Mouse (Mus musculus) limb, embryonic 10.5 days (tissue): ENCODE data around the gene Tbl1x. TPM values are rescaled to one million over a fixed set of nuclear protein-coding genes. Genes with fewer than 3 reads are reported as not detected.

Source experiments
- DNase-seq: peaks from one replicate; pipeline ENCODE4 v3.0.0-alpha.2; 2017; ENCODE audit warnings: low spot score
- H3K27ac ChIP-seq: fragments of 300-500 bp; sonication (generic); 2 replicates; pipeline ENCODE4 v1.5.1; 2016; ENCODE audit warnings: mild to moderate bottlenecking
- H3K27me3 ChIP-seq: fragments of 300-500 bp; sonication (generic); 2 replicates; pipeline ENCODE4 v1.6.1; 2016; ENCODE audit warnings: low read depth, mild to moderate bottlenecking; ENCODE audit not compliant: poor library complexity, severe bottlenecking
- H3K36me3 ChIP-seq: fragments of 300-500 bp; sonication (generic); 2 replicates; pipeline ENCODE4 v1.6.1; 2016; ENCODE audit warnings: mild to moderate bottlenecking, moderate library complexity
- H3K4me1 ChIP-seq: fragments of 300-500 bp; sonication (generic); 2 replicates; pipeline ENCODE4 v1.6.1; 2016
- H3K4me3 ChIP-seq: fragments of 300-500 bp; sonication (generic); 2 replicates; pipeline ENCODE4 v1.5.1; 2016; ENCODE audit warnings: mild to moderate bottlenecking, moderate library complexity
- H3K9me3 ChIP-seq: fragments of 300-500 bp; sonication (generic); replicated peaks from 2 replicates; pipeline ENCODE4 v1.6.1; 2016; ENCODE audit warnings: mild to moderate bottlenecking
- WGBS: fragments of 180-500 bp; shearing (Covaris S2); methylation state at CpG from one replicate; pipeline ENCODE4 v1.1.7; 2016; 5-methylcytosine and 5-hydroxymethylcytosine counted together
- polyA plus RNA-seq: library from polyadenylated mRNA; unstranded; fragments of >200 nt; fragmentation: Nextera tagmentation; extraction: Ambion mirVana; gene quantifications from 2 replicates; pipeline ENCODE4 v1.2.1, GENCODE M21; 2016

Tbl1x gene
- polyA plus RNA-seq = 74.6 and 82.3 TPM in 2 replicates

- peak within 1 kb of the TSS; percentile 96 for H3K27ac ChIP-seq
- no peaks in the 10 kb centered on the region for H3K36me3 ChIP-seq
- no peaks in the 10 kb centered on the region for H3K27me3 ChIP-seq
- WGBS = 15% methylated on average over 45 of the region's 76 CpGs
- H3K9me3 ChIP-seq = no peaks in the 10 kb centered on the region
- 0 out of 2 replicates have a peak, but pooled peaks cover 4% of the 10 kb centered on the region for H3K4me1 ChIP-seq
- DNase-seq = peak; percentile 86
- peak within 1 kb of the TSS; percentile 67 for H3K4me3 ChIP-seq
Observed at GRCm38 (mm10) chrX:77510371-77511300, at the start of gene Tbl1x. TSS of gene Tbl1x (plus strand) at chrX:77511013.

DNA sequence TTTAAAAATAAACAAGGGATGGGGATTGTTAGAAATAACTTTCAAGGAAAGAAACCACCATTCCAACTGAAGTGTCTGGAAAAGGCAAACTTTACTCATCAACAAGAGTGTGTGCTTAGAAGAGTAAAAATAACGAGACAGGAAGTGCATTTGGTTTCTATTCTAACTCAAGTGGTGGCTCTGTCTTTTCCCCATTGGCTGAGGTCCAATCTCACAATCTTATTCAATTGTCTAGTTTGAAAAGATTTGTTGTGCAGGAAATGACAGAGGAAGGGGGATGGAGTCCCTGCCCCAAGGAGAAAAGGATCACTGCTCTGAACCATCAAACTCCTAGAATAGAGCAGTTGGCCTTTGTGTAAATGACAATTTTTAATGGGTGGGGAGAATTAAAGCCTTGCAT, 41.6 kb upstream of the Tbl1x start:
- WGBS = 83% methylated on average over 1 of the region's 1 CpGs
- Histone ChIP-seq H3K4me1 (no peaks in the 10 kb centered on the region), H3K9me3 (no peaks in the 10 kb centered on the region), H3K4me3 (no peak overlapping the region), H3K36me3 (no peaks in the 10 kb centered on the region), H3K27me3 (no peaks in the 10 kb centered on the region), H3K27ac (no peak overlapping the region)
- DNase-seq = no peak

DNA sequence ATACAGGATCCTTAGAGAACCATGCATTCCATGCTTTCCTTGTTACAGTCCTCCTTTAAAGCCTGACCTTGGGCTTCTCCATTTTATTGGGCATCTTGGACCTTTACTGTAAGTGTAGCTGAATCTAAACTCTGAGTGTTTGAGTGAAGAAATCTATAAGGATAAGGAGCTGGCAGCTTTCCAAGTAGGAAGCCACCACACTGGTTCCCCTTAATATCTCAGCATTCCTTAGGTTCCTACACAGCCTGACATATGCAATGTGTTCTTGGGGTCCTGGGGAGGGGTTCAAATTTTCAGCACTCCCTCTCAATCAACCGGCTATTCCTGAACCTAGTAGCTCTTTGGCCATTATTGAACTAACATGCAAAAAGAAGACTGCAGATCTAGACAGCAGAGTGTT, 38.0 kb upstream of the Tbl1x start:
- no peaks in the 10 kb centered on the region for H3K27me3 ChIP-seq
- WGBS = 88% methylated on average over 1 of the region's 1 CpGs

GRCm38 (mm10) chrX:77473511-77473910, 37.3 kb upstream of the Tbl1x start:
- Histone ChIP-seq H3K4me3 (no peak overlapping the region), H3K27ac (no peak overlapping the region), H3K4me1 (no peaks in the 10 kb centered on the region), H3K36me3 (no peaks in the 10 kb centered on the region), H3K27me3 (no peaks in the 10 kb centered on the region), H3K9me3 (no peaks in the 10 kb centered on the region)
- DNase-seq = no peak
- WGBS = 87% methylated on average over 1 of the region's 1 CpGs

More for the DNA sequence above, 38.0 kb upstream of the Tbl1x start:
- no peak overlapping the region for H3K27ac ChIP-seq
- no peak for DNase-seq
- H3K4me1 ChIP-seq = no peaks in the 10 kb centered on the region
- H3K36me3 ChIP-seq = no peaks in the 10 kb centered on the region
- no peak overlapping the region for H3K4me3 ChIP-seq
- no peaks in the 10 kb centered on the region for H3K9me3 ChIP-seq

GRCm38 (mm10) chrX:77474551-77474950, 36.3 kb upstream of the Tbl1x start:
- 22% methylated on average over 1 of the region's 1 CpGs for WGBS

DNA sequence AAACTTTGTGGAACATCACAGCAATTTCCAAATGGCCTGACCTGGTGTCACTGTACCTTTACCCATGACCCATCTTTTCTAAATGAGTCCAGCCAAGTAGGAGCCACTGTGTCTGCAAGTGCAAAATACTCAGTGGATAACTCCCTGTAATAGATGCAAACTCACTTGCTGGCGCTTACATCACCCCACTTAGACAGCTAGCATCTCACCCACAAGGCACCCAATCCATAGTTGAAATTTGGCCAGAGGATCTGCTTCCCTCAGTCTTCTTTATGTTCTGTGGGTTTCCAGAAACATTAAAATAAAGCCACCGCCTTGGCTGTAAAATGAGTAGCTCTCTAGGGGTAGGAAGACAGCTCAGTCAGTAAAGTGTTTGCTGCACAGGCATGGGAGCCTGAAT, 33.3 kb upstream of the Tbl1x start:
- 71% methylated on average over 2 of the region's 2 CpGs for WGBS
- H3K4me3 ChIP-seq = no peak overlapping the region
- no peak for DNase-seq
- H3K36me3 ChIP-seq = no peaks in the 10 kb centered on the region
- no peak overlapping the region for H3K27ac ChIP-seq
- H3K9me3 ChIP-seq = no peaks in the 10 kb centered on the region
- H3K27me3 ChIP-seq = no peaks in the 10 kb centered on the region
- H3K4me1 ChIP-seq = no peaks in the 10 kb centered on the region

More at GRCm38 (mm10) chrX:77474551-77474950, 36.3 kb upstream of the Tbl1x start:
- Histone ChIP-seq H3K9me3 (no peaks in the 10 kb centered on the region), H3K4me1 (no peaks in the 10 kb centered on the region), H3K27ac (no peak overlapping the region), H3K27me3 (no peaks in the 10 kb centered on the region), H3K4me3 (no peak overlapping the region), H3K36me3 (no peaks in the 10 kb centered on the region)
- DNase-seq = no peak

DNA sequence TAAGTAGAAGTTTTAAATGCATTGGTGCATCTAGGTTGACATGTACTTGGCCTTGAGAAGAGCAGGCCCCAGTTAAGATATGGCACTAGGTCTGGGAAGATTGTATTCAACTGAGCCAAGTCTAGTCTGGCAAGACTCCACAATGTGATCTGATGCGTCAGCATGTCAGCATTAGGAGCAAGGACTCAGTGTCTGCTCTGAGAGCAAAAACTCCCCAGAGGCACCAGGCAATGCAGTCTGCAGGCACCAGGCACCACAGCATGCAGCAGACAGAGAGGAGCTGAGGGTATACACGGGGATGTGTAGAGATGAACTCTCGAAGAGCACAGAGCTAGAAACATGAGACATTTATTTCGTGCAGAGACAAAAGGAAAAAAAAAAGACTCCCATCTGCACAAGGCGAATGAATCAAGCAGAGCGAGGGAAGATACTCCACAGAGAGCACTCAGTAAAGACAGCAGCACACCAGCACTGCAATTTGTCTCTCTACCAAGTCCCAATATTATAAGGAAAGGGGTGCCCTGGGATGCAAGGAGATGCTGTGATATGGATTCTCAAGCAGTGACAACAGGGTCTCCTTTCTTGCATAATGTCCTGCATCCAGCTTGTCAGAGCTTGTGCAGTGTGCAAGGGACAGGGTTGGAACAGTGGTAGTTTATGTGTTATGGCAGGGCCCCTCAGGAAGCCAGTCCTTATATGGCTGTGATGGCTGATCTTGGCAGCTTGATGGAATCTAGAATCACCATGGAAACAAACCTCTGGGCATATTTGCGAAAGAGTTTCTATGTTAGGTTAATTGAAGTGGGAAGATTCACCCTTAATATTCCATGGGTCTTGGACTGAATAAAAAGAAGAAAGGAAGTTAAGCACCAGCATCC, 22.7 kb upstream of the Tbl1x start:
- H3K27me3 ChIP-seq = no peaks in the 10 kb centered on the region
- no peaks in the 10 kb centered on the region for H3K36me3 ChIP-seq
- no peaks in the 10 kb centered on the region for H3K9me3 ChIP-seq
- no peak overlapping the region for H3K27ac ChIP-seq
- H3K4me3 ChIP-seq = no peak overlapping the region
- no peak for DNase-seq
- WGBS = 78% methylated on average over 7 of the region's 7 CpGs
- no peaks in the 10 kb centered on the region for H3K4me1 ChIP-seq

DNA sequence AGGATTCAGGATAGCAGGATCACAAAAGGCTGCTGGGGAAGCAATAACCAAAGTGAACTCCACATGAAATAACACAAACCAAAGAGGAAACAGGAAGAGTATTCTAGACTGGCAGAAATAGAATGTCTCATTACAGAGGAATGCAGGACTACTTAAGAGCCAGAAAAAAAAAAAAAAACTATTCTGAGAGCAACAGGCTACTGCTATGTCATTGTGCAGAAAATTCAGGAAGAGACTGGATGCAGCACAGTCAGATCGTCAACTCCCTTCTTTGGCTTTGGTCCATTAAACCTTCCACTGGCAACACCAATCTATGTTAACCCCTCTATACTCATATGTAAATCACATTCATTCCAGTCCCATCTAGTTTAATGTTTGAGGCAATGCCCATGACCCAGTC, 20.7 kb upstream of the Tbl1x start:
- Histone ChIP-seq H3K27me3 (no peaks in the 10 kb centered on the region), H3K4me3 (no peak overlapping the region), H3K36me3 (no peaks in the 10 kb centered on the region), H3K27ac (no peak overlapping the region), H3K4me1 (no peaks in the 10 kb centered on the region), H3K9me3 (no peaks in the 10 kb centered on the region)
- no peak for DNase-seq
- 78% methylated on average over 1 of the region's 1 CpGs for WGBS

GRCm38 (mm10) chrX:77509149-77509548, 1.7 kb upstream of the Tbl1x start:
- no peaks in the 10 kb centered on the region for H3K27me3 ChIP-seq
- H3K4me3 ChIP-seq = peak overlapping the region; percentile 67
- H3K36me3 ChIP-seq = no peaks in the 10 kb centered on the region
- H3K9me3 ChIP-seq = no peaks in the 10 kb centered on the region
- H3K4me1 ChIP-seq = 0 out of 2 replicates have a peak, but pooled peaks cover 4% of the 10 kb centered on the region
- peak; percentile 86 for DNase-seq
- WGBS = 11% methylated on average over 13 of the region's 13 CpGs
- peak overlapping the region; percentile 96 for H3K27ac ChIP-seq

DNA sequence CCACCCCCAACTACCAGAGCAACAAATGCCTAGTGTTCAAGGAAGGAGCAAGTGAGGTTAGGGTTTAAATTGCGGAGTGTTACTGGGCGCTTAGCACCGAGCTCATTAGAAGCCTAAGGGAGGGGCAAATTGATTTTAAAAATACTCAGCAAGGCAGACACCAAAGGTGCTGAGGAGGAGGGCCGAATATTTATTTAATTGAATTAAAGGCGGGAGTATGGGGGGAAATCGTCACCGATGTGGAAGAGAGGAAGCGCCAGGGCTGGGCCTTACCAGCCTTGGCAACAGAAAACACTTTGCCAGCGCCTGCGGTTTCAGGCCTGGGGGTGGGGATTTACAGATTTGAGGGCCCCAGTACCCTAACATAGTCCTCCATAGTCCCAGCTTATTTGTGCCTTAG, 1.0 kb upstream of the Tbl1x start:
- 13% methylated on average over 10 of the region's 10 CpGs for WGBS
- Histone ChIP-seq H3K36me3 (no peaks in the 10 kb centered on the region), H3K27ac (peak overlapping the region; percentile 96), H3K4me3 (peak overlapping the region; percentile 67), H3K4me1 (0 out of 2 replicates have a peak, but pooled peaks cover 4% of the 10 kb centered on the region), H3K27me3 (no peaks in the 10 kb centered on the region), H3K9me3 (no peaks in the 10 kb centered on the region)
- peak; percentile 36 for DNase-seq

GRCm38 (mm10) chrX:77511301-77511993, 634 bp downstream of the Tbl1x start:
- peak overlapping the region; percentile 96 for H3K27ac ChIP-seq
- H3K4me3 ChIP-seq = peak overlapping the region; percentile 67
- peak; percentile 62 for DNase-seq
- no peaks in the 10 kb centered on the region for H3K9me3 ChIP-seq
- WGBS = 5% methylated on average over 48 of the region's 55 CpGs
- H3K4me1 ChIP-seq = 0 out of 2 replicates have a peak, but pooled peaks cover 4% of the 10 kb centered on the region
- no peaks in the 10 kb centered on the region for H3K27me3 ChIP-seq
- H3K36me3 ChIP-seq = no peaks in the 10 kb centered on the region

GRCm38 (mm10) chrX:77511994-77512485, 1.2 kb downstream of the Tbl1x start:
- H3K4me3 ChIP-seq = peak overlapping the region; percentile 67
- H3K4me1 ChIP-seq = 0 out of 2 replicates have a peak, but pooled peaks cover 4% of the 10 kb centered on the region
- H3K9me3 ChIP-seq = no peaks in the 10 kb centered on the region
- 12% methylated on average over 12 of the region's 12 CpGs for WGBS
- DNase-seq = no peak
- H3K27me3 ChIP-seq = no peaks in the 10 kb centered on the region
- peak overlapping the region; percentile 96 for H3K27ac ChIP-seq
- H3K36me3 ChIP-seq = no peaks in the 10 kb centered on the region
